Mouse (Mus musculus) liver, adult (tissue): ENCODE measurements at regions not wholly inside any gene's neighbourhood (a gene's known extent, or its start where the extent isn't known, plus 50 kb on each side); places are given as distances from the start of the nearest gene placed in this dataset.

ENCODE experiments used
- GATA4 ChIP-seq: IDR thresholded peaks from 2 replicates; pipeline ENCODE4 v1.6.1; 2014; ENCODE audit warnings: mild to moderate bottlenecking, low read length; ENCODE audit not compliant: insufficient replicate concordance

DNA sequence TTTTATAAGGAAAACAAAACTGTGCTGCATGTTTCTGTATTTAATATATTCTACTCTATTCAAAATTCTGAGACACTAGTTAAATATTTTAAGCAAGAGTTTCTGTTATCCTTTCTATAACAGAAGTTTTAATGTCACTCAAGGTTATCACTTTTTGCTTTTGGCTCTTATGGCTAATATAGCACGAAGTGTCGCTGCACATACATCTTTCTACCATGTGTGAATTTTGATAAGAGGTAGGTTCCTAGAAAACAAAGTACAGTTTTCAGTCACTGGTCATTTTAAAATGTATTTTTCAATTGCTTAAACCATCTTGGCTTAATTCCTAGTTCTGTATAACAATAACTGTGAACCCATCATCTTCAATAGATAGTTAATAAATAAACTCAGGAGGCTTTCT lies 129.1 kb upstream of the B430305J03Rik start:
- no peak for TF ChIP-seq GATA4

DNA sequence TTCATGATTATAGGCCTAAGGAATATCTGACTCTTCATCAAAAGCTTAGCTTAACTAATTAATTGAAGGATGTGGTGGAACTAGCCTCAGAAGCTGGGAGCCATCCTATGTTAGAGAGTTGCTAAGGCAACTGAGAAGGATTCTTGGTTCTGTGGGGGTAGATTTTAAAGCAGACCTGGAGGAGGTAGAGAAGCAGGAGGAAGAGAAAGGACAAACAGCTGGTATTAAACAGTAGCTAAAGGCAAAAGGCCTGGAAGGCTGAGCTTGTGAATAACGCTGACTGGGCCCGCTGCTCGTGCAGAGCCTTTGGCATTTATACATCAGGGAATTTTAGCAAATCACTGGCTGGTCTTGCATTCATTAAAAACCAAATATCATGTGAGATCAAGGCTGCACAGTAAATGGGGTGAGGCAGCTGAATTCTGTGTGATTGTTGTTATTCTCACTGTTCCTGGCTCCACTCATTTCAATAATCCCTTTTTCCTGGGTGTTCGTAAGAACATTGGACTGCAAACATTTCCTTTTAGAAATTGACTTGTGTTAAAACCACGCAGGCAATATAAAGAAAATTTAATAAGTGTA lies 121.1 kb upstream of the B430305J03Rik start:
- TF ChIP-seq GATA4 = no peak

DNA sequence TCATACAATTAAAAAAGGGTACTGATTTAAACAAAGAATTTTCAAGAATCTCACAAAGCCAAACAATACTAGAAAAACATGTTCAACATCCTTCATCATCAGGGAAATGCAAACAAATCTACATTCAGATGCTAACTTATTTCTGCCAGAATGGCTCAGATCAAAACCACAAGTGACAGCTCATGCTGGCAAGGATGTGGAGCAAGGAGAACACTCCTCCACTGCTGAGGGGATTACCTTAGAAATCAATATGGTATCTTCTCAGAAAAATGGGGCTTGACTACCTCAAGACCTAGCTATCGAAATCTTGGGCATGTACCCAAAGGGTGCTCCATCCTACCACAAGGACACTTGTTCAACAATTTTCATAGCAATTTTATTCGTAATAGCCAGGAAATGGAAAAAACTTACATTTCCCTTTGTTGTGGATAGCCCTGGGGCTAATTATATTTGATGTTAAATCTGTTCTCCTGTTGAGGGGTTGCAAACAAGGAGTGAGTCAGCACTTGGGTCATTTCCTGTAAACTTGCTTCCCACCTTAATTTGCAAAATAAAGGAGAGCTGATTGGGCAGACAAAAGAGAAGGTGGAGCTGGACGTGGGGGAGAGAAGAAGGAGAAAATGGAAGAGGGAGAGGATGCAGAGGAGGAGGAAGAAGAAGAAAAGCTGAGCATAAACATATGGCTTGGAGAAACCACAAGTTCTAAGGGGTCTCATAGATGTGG lies 113.3 kb upstream of the B430305J03Rik start:
- no peak for TF ChIP-seq GATA4

DNA sequence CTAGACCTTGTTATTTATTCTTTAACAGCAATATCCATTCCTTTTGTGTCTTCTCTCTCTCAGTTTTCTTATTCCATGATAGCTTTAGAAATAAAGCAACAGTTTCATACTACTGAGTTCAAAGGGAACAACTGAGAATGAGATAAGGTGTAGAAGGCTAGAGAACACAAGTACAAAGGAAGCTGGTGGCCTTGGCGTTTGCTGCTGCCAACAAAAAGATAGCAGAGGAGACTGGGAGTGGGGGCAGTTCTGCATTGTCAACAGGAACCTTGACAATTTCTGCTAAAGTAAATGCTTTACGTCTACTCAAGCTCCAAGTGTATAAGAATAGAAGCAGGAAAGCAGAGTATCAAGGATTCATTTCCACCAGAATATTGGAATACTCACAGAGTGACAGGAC lies 109.3 kb upstream of the B430305J03Rik start:
- TF ChIP-seq GATA4 = peak; percentile 31; the same call in 1 of the 2 replicates

DNA sequence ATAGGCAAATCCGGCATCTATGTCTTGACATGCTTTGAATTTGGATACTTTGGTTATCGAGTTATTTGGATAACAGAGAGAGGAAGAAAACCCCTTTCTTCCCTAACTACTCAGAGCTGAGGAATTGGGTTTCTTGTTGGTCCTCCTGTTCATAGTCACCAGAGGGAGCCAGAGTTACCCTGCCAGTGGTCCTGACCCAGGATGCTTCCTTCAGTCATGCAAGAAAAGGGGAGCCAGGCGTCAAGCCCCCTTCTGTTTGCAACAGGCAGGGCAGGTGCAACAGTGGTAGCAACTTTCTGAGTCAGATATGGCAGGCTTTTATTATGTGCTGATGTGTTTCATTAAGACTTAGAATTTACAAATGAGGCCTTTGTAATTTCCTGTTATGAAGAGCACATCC lies 101.4 kb upstream of the B430305J03Rik start:
- no peak for TF ChIP-seq GATA4

DNA sequence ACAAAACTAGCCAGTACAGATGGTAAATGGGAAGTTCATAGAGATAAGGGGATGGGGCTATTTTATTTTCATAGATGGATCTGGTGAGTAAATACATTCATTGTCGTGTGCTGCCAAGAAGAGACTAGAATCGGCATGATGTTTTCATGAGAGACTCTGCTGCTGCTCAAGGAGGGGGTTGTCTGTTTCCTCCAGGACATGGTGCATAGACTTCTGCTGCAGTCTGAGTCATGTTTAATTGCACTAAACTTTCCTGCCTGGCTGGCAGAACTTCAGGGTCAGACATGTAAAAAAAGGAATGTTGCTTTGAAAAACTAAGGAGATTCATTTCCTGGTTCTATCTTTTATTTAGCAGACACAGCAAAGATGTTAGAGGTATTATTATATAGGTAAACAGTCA lies 100.9 kb upstream of the B430305J03Rik start:
- TF ChIP-seq GATA4 = no peak

DNA sequence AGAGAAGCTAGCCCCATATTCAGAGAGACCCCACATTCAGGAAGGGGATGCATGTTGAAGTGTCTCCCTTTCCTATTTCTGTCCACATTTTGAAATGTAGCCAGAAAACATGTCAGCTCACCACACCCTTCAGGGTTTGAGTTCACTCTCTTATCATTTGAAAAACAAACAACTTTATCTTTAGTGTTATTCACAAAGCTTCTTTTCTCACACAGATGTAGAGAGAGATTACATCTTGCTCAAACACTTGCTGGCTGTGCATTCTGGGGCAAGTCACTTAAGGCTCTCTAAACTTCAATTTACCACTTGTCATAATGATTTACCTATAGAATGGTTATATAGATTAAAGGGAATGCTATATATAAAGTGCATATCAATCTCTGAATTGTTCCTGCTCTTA lies 94.3 kb upstream of the B430305J03Rik start:
- no peak for TF ChIP-seq GATA4

DNA sequence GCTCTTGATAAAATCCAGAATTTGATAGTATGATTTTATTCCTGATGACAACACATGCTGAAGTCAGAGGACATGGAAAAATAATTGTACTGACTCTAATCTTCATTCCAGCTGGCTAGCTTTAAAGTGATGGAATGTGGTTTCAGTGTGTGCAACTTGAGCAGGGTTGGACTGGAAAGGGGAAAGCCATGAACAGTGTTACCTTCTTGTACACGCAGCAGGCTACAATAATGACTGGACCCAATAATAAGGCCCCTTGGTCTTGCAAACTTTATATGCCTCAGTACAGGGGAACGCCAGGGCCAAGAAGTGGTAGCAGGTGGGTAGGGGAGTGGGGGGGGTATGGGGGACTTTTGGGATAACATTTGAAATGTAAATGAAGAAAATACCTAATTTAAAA lies 90.8 kb upstream of the B430305J03Rik start:
- no peak for TF ChIP-seq GATA4

DNA sequence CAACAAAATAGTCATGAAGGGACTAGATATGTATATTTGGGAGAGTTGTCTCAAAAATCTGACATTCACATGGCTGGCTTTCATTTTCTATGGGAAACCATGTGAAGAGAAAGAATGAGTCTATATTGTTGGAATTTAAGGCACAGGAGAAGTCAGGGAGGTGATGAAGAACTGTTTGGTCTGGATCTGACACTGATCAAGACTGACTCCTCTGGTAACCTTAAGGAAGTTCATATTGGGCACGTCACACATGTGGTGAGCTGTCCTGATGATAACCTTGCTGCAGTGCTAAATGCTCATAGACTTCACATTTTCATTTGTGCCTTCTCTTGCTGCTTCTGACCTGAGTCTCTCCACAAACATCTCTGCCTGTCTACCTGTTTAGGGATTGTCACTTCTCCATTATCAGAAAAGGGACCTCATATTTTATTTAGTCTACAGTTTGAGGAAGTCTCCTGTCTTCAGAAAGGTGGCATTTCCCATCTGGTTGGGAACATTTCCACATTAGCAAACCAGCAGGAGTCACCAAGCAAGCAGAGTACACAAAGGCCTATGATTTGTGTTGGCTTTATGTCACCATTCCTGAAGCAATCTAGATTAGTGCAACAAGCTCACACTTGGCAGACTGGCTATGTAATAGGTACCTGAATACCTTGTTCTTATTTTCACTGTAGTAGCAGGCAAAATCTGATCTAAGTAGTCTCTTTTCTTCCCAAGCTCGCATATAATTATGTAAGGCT lies 76.4 kb upstream of the B430305J03Rik start:
- no peak for TF ChIP-seq GATA4

DNA sequence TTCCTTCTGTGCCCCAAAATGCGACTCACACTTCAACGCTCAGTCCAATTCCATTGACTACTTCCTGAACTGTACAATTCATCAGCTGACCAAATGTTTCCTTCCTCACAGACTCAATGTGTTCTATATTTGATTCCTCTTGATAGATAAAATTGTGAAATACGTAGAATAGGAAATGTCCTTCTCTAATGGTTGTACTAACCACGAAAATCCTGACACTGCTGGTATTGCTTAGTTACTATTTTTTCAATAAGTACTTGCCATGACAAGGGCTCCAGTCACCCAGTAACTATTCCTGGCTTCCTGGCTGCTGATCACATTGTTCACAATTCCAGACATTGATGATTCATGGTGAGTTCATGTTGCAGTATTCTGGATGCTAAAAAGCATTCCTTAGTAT lies 75.7 kb upstream of the B430305J03Rik start:
- TF ChIP-seq GATA4 = no peak

DNA sequence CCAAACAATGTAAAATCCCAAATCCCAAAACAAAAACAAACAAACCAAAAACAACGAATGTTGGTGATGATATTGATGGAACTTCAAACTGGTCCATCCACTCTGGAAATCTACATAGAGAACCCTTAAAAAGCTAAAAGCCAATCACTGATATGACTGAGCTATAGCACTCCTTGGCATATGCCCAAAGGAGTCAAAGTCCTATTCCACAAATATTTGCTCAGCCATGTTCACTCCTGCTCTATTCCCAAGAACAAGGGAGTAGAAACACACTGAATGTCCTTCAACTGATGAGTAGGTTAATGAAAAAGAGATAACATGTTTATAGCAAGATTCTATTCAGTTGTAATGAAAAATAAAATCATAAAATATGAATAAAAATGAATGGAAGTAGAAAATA lies 63.0 kb upstream of the B430305J03Rik start:
- no peak for TF ChIP-seq GATA4

DNA sequence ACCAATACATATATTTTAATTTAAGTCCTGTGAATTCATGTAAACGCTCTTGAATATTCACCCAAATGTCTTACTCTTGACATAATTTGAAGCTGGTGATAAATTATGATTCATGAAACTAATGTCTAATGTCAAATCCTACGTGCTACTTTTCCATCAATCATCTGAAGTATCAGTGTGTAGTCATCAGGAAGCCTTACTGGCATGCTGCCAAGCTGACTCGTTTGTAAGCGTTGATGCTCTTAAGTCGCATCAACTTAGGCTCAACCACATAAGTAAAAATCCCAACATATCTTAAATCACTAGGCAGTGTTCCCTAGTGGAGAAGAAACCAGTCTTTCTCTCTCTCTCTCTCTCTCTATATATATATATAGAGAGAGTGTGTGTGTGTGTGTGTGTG lies 58.2 kb upstream of the B430305J03Rik start:
- no peak for TF ChIP-seq GATA4

DNA sequence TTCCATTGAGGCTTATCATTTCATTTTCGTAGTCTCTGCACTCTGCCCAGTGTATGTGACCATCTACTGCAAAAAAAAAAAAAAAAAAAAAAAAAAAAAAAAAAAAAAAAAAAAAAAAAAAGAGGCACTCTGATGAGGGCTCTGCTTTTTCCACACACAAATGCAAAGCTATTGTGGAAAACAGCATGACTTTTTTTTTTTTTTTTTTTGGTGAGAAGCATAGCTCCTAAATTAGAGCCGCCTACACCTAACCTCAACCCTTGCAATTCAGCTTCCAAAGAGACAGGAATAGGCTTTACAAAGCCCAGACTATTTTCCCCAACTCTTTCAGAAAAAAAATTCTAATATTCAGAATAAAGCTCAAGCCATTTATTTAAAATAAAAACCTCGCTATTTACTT lies 54.0 kb upstream of the B430305J03Rik start:
- TF ChIP-seq GATA4 = no peak

DNA sequence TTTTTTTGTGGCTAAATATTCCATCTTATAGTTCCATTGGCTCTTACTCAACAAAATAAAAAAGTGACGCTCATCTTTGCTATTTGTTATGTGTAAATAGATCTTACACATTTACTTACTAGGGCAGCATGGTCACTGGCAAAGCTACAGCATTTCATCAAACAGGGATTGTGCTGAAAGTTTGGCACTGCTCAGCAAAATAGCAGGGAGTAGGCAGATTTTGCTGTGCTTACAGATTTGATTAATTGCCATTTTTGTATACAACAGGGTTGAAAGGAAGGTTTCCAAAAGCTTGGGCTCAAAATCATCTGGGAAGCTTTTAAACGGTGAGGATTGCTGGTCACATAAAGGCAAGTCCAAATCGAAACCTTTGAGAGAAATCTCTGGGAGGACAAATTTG lies 52.3 kb upstream of the B430305J03Rik start:
- TF ChIP-seq GATA4 = no peak
